Mouse (Mus musculus) stomach, adult 2 months (tissue): Measurements from ENCODE around the gene Olfr482. TPM values are rescaled to one million over a fixed set of nuclear protein-coding genes. Genes with fewer than 3 reads are reported as not detected.

Experiments used
- polyA plus RNA-seq: library from polyadenylated mRNA; depleted of rRNA; stranded (reverse); fragments of >200 nt; gene quantifications from 2 replicates; pipeline ENCODE4 v1.2.3, GENCODE M21; 2012; rRNA removed

Gene Olfr482
- not detected in 2 replicates for polyA plus RNA-seq

GRCm38 (mm10) chr7:108097486-108097885, at the start of gene Olfr482:
Gene Olfr482 (minus strand): TSS chr7:108097586.

GRCm38 (mm10) chr7:108127349-108127748, 30.0 kb upstream of the Olfr482 start, which contains the start of gene Olfr484:
Gene Olfr484 (minus strand): TSS chr7:108127449.

DNA sequence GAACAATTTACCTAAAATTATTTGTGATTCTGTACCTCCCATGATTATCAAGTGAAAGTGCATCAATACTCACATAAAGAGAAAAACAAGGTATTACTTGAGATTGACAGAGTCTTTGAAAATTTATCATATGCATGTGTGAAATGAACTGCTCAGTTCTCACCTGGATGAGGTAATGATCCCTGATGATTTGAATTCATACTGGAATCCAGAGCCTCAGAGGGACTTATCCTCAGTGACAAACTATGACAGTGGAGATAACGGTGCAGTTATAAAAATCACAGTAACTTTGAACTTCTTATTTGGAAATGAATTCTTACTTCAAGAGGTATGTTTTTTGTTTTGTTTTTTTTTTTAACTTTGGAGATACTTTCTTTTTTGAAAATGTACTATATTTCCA, 3.2 kb upstream of the Olfr482 start, which contains the start of gene Olfr483:
Olfr483 (plus strand) TSS at position 301 of the 400 bp plus-strand sequence.

DNA sequence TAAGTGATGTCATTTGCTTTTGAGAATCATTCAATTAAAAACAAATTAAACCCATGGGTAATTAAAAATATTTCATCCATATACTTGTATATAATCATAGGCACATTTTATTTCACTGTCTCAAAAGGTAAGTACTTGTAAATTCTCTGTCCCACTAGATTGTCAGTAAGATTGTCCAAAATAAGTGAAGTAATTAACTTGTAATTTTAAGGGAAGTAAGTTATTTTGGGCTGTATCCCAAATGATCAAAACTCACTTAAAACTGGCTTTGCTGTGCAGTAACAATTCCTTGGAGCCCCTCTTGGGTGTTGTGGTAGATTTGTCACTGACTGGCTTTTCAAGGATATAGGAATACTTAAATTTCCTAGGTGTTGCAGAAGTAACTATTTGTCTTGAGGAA, 17.8 kb downstream of the Olfr482 start, which contains the start of gene Olfr481:
Olfr481 (plus strand) TSS at position 301 of the 400 bp plus-strand sequence.

GRCm38 (mm10) chr7:108067246-108067645, 30.1 kb downstream of the Olfr482 start, which contains the start of gene Olfr480:
Gene Olfr480 (minus strand): TSS chr7:108067346.

DNA sequence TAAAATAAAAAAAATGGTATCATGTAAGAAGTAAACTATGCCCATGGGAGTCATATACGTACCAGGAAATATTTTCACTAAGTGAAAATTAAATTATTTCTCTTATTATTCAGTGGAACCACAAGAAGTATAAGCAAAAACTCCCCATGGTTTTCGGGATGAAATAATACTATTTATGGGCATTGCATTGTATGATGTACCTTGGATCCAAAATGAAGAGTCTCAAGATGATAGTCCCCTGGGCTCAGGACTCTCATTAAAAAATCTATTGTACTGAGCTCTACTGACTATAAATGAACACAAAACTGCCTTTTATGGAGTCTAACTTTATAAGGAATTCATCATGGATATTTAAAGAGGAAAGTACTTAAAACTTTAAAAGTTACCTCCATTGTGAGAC, 47.0 kb downstream of the Olfr482 start, which contains the start of gene Olfr479:
Olfr479 (plus strand) TSS at position 301 of the 400 bp plus-strand sequence.

Other genes starting within 250 kb of the Olfr482 start
- not detected in 2 replicates for gene Olfr472, start 199.7 kb downstream of the Olfr482 start, polyA plus RNA-seq
- not detected in 2 replicates for gene Olfr473, start 167.1 kb downstream of the Olfr482 start, polyA plus RNA-seq
- not detected in 2 replicates for gene Olfr474, start 142.9 kb downstream of the Olfr482 start, polyA plus RNA-seq
- gene Olfr476, start 132.8 kb downstream of the Olfr482 start, polyA plus RNA-seq = not detected in 2 replicates
- not detected in 2 replicates for gene Olfr477, start 110.9 kb downstream of the Olfr482 start, polyA plus RNA-seq
- gene Olfr478, start 63.6 kb downstream of the Olfr482 start, polyA plus RNA-seq = not detected in 2 replicates
- not detected in 2 replicates for gene Olfr479, start 46.9 kb downstream of the Olfr482 start, polyA plus RNA-seq
- not detected in 2 replicates for gene Olfr480, start 30.2 kb downstream of the Olfr482 start, polyA plus RNA-seq
- not detected in 2 replicates for gene Olfr481, start 17.7 kb downstream of the Olfr482 start, polyA plus RNA-seq
- not detected in 2 replicates for gene Olfr483, start 3.3 kb upstream of the Olfr482 start, polyA plus RNA-seq
- gene Olfr484, start 29.9 kb upstream of the Olfr482 start, polyA plus RNA-seq = not detected in 2 replicates
- not detected in 2 replicates for gene Olfr485, start 62.3 kb upstream of the Olfr482 start, polyA plus RNA-seq
- gene Olfr486, start 75.2 kb upstream of the Olfr482 start, polyA plus RNA-seq = not detected in 2 replicates
- gene Olfr487, start 117.0 kb upstream of the Olfr482 start, polyA plus RNA-seq = not detected in 2 replicates
- gene Olfr488, start 160.8 kb upstream of the Olfr482 start, polyA plus RNA-seq = not detected in 2 replicates
- gene Olfr490, start 191.3 kb upstream of the Olfr482 start, polyA plus RNA-seq = not detected in 2 replicates
- gene Olfr491, start 215.9 kb upstream of the Olfr482 start, polyA plus RNA-seq = not detected in 2 replicates
- gene Olfr492, start 226.1 kb upstream of the Olfr482 start, polyA plus RNA-seq = not detected in 2 replicates
- gene Olfr493, start 249.4 kb upstream of the Olfr482 start, polyA plus RNA-seq = not detected in 2 replicates